Mouse (Mus musculus): ENCODE results near the gene Syt12. TPM values are rescaled to one million over a fixed set of nuclear protein-coding genes. Genes with fewer than 3 reads are reported as not detected.
A peak's percentile ranks its signal among the peaks of the same experiment; 100 is the strongest.

The Syt12 gene
- polyA plus RNA-seq, 1 experiment from 2014 or later: 1.9 TPM

- Histone ChIP-seq H3K36me3 (no peaks in the 10 kb centered on the region), H3K27ac (replicated peaks) (no peak overlapping the region), H3K9me3 (no peaks in the 10 kb centered on the region), H3K4me2 (replicated peaks) (no peak overlapping the region), H3K4me3 (no peak overlapping the region), H3K9ac (replicated peaks) (no peak overlapping the region), H3K27me3 (no peaks in the 10 kb centered on the region), H3K4me1 (peaks cover 4% of the 10 kb centered on the region)
- ATAC-seq (ENCODE audit: low FRiP score, low read depth): no peak
- WGBS: 74% methylated on average over 2 of the region's 2 CpGs
Observed at GRCm38 (mm10) chr19:4502701-4503100, 25.5 kb upstream of the Syt12 start.

- no peaks in the 10 kb centered on the region for H3K9me3 ChIP-seq
- 58% methylated on average over 16 of the region's 16 CpGs for WGBS
- peaks cover 6% of the 10 kb centered on the region for H3K4me1 ChIP-seq
- H3K27ac ChIP-seq (replicated peaks): no peak within 1 kb of the TSS
- H3K36me3 ChIP-seq: no peaks in the 10 kb centered on the region
- H3K4me2 ChIP-seq (replicated peaks): peak within 1 kb of the TSS; percentile 18; the same call in 1 of the 2 replicates
- no peak within 1 kb of the TSS for H3K9ac ChIP-seq (replicated peaks)
- H3K27me3 ChIP-seq: no peaks in the 10 kb centered on the region
- H3K4me3 ChIP-seq: no peak within 1 kb of the TSS
- no peak for ATAC-seq (ENCODE audit: low FRiP score, low read depth)
Observed at GRCm38 (mm10) chr19:4498062-4498933, 21.1 kb upstream of the Syt12 start, which contains the start of gene 2010003K11Rik. 2010003K11Rik (minus strand) TSS chr19:4498583.

- no peak overlapping the region for H3K9ac ChIP-seq (replicated peaks)
- peak overlapping the region; percentile 18; the same call in 1 of the 2 replicates for H3K4me2 ChIP-seq (replicated peaks)
- H3K9me3 ChIP-seq: no peaks in the 10 kb centered on the region
- no peak overlapping the region for H3K4me3 ChIP-seq
- 7% methylated on average over 4 of the region's 4 CpGs for WGBS
- H3K36me3 ChIP-seq: no peaks in the 10 kb centered on the region
- H3K27ac ChIP-seq (replicated peaks): no peak overlapping the region
- ATAC-seq (ENCODE audit: low FRiP score, low read depth): no peak
- H3K4me1 ChIP-seq: peaks cover 6% of the 10 kb centered on the region
- H3K27me3 ChIP-seq: no peaks in the 10 kb centered on the region
Observed at GRCm38 (mm10) chr19:4497263-4497973, 20.2 kb upstream of the Syt12 start.

- H3K4me3 ChIP-seq: no peak overlapping the region
- no peaks in the 10 kb centered on the region for H3K27me3 ChIP-seq
- H3K4me1 ChIP-seq: peaks cover 6% of the 10 kb centered on the region
- no peak overlapping the region for H3K27ac ChIP-seq (replicated peaks)
- no peak overlapping the region for H3K9ac ChIP-seq (replicated peaks)
- H3K36me3 ChIP-seq: no peaks in the 10 kb centered on the region
- no peak overlapping the region for H3K4me2 ChIP-seq (replicated peaks)
- ATAC-seq (ENCODE audit: low FRiP score, low read depth): no peak
- WGBS: 89% methylated on average over 3 of the region's 3 CpGs
- H3K9me3 ChIP-seq: no peaks in the 10 kb centered on the region
Observed at GRCm38 (mm10) chr19:4496535-4497262, 19.5 kb upstream of the Syt12 start.

- no peaks in the 10 kb centered on the region for H3K9me3 ChIP-seq
- H3K4me3 ChIP-seq: no peak overlapping the region
- H3K9ac ChIP-seq (replicated peaks): no peak overlapping the region
- no peaks in the 10 kb centered on the region for H3K27me3 ChIP-seq
- no peak overlapping the region for H3K4me2 ChIP-seq (replicated peaks)
- H3K4me1 ChIP-seq: peaks cover 6% of the 10 kb centered on the region
- 82% methylated on average over 5 of the region's 5 CpGs for WGBS
- H3K36me3 ChIP-seq: no peaks in the 10 kb centered on the region
- H3K27ac ChIP-seq (replicated peaks): no peak overlapping the region
- ATAC-seq (ENCODE audit: low FRiP score, low read depth): no peak
Observed at GRCm38 (mm10) chr19:4495814-4496213, 18.6 kb upstream of the Syt12 start.

GRCm38 (mm10) chr19:4494707-4495106 lies 17.5 kb upstream of the Syt12 start:
- peaks cover 6% of the 10 kb centered on the region for H3K4me1 ChIP-seq
- WGBS: 75% methylated on average over 7 of the region's 7 CpGs
- H3K4me3 ChIP-seq: no peak overlapping the region
- H3K27ac ChIP-seq (replicated peaks): no peak overlapping the region
- no peak overlapping the region for H3K4me2 ChIP-seq (replicated peaks)
- no peaks in the 10 kb centered on the region for H3K36me3 ChIP-seq
- no peak for ATAC-seq (ENCODE audit: low FRiP score, low read depth)
- H3K9me3 ChIP-seq: no peaks in the 10 kb centered on the region
- no peaks in the 10 kb centered on the region for H3K27me3 ChIP-seq
- H3K9ac ChIP-seq (replicated peaks): no peak overlapping the region

- Histone ChIP-seq H3K27ac (replicated peaks) (no peak overlapping the region), H3K4me1 (peaks cover 2% of the 10 kb centered on the region), H3K4me3 (no peak overlapping the region), H3K9ac (replicated peaks) (no peak overlapping the region), H3K9me3 (no peaks in the 10 kb centered on the region), H3K27me3 (no peaks in the 10 kb centered on the region), H3K4me2 (replicated peaks) (no peak overlapping the region), H3K36me3 (no peaks in the 10 kb centered on the region)
- WGBS: 53% methylated on average over 9 of the region's 9 CpGs
- ATAC-seq (ENCODE audit: low FRiP score, low read depth): no peak
Observed at GRCm38 (mm10) chr19:4492526-4493296, 15.5 kb upstream of the Syt12 start.

GRCm38 (mm10) chr19:4491080-4491695 lies 13.9 kb upstream of the Syt12 start:
- Histone ChIP-seq H3K9me3 (no peaks in the 10 kb centered on the region), H3K9ac (replicated peaks) (no peak overlapping the region), H3K4me1 (no peaks in the 10 kb centered on the region), H3K27me3 (no peaks in the 10 kb centered on the region), H3K4me3 (no peak overlapping the region), H3K36me3 (no peaks in the 10 kb centered on the region), H3K27ac (replicated peaks) (no peak overlapping the region), H3K4me2 (replicated peaks) (no peak overlapping the region)
- no peak for ATAC-seq (ENCODE audit: low FRiP score, low read depth)
- WGBS: 75% methylated on average over 10 of the region's 10 CpGs

GRCm38 (mm10) chr19:4487877-4488276 lies 10.6 kb upstream of the Syt12 start:
- no peak overlapping the region for H3K4me2 ChIP-seq (replicated peaks)
- no peaks in the 10 kb centered on the region for H3K36me3 ChIP-seq
- H3K4me1 ChIP-seq: no peaks in the 10 kb centered on the region
- no peaks in the 10 kb centered on the region for H3K9me3 ChIP-seq
- whole genome bisulfite sequencing: 83% methylated on average over 2 of the region's 2 CpGs
- H3K9ac ChIP-seq (replicated peaks): no peak overlapping the region
- H3K27me3 ChIP-seq: no peaks in the 10 kb centered on the region; the same call in 1 of the 2 replicates
- no peak for ATAC-seq (ENCODE audit: low FRiP score, low read depth)
- no peak overlapping the region for H3K27ac ChIP-seq (replicated peaks)
- no peak overlapping the region for H3K4me3 ChIP-seq

GRCm38 (mm10) chr19:4485006-4485405 lies 7.8 kb upstream of the Syt12 start:
- no peak overlapping the region for H3K4me2 ChIP-seq (replicated peaks)
- H3K27me3 ChIP-seq: peaks cover under 1% of the 10 kb centered on the region; the same call in 1 of the 2 replicates
- H3K27ac ChIP-seq (replicated peaks): no peak overlapping the region
- H3K9me3 ChIP-seq: no peaks in the 10 kb centered on the region
- no peak overlapping the region for H3K9ac ChIP-seq (replicated peaks)
- WGBS: 59% methylated on average over 5 of the region's 5 CpGs
- no peaks in the 10 kb centered on the region for H3K4me1 ChIP-seq
- H3K36me3 ChIP-seq: no peaks in the 10 kb centered on the region
- no peak overlapping the region for H3K4me3 ChIP-seq
- no peak for ATAC-seq (ENCODE audit: low FRiP score, low read depth)
